9 mouse cellular contexts compared by ENCODE assay signal in genomic region chr8:71404951-71405351, GRCm38 (mm10). TPM values are rescaled to one million over a fixed set of nuclear protein-coding genes. Genes with fewer than 3 reads are reported as not detected.
A peak's percentile ranks its signal among the peaks of the same experiment; 100 is the strongest.
DNase-seq lines count a peak whose midpoint lies in the region; ATAC-seq and TF ChIP-seq lines count a peak whose summit lies in the region.
"Had no signal": no experiment of that assay in that cellular context is flagged by ENCODE, and none has a peak within 500 bp of the region (broad histone marks: within the 10 kb centered on the region; RNA-seq: fewer than 3 reads in every experiment).

No protein-coding gene starts in this region.

- H3K4me1 ChIP-seq in liver, adult 2 months (ENCODE audit: control insufficient read depth, insufficient read depth, low read length) = peaks cover 15% of the 10 kb centered on the region
- 0 out of 2 replicates have a peak, but pooled peaks cover 4% of the 10 kb centered on the region for H3K4me1 ChIP-seq in intestine, postnatal 0 days (replicated peaks; ENCODE audit: control insufficient read depth, insufficient read depth, low read length)

- no peaks in the 10 kb centered on the region for H3K79me2 ChIP-seq in liver, adult 2 months (ENCODE audit: control insufficient read depth, insufficient read depth, low read length)
- no peaks in the 10 kb centered on the region for H3K79me2 ChIP-seq in myocyte (ENCODE audit: control insufficient read depth, insufficient read depth)

- 32% methylated on average over 9 of the region's 9 CpGs for WGBS in liver, adult 2 months
- WGBS in intestine, postnatal 0 days = 88% methylated on average over 9 of the region's 9 CpGs

- intact Hi-C loops in gastrocnemius, postnatal 14 days (cut with DNase I; ENCODE audit: low total_unique reads) = loop anchor here (5.0 kb wide), 1 partner anchor 33 kb away; the partner anchor contains the start of gene Ocel1

- H3ac ChIP-seq in myocyte (ENCODE audit: control insufficient read depth, insufficient read length) = no peak overlapping the region

- H3K27me3 ChIP-seq in liver, adult 2 months (ENCODE audit: control insufficient read depth, insufficient read depth, low read length) = no peaks in the 10 kb centered on the region
- no peaks in the 10 kb centered on the region for H3K27me3 ChIP-seq in intestine, postnatal 0 days (replicated peaks; ENCODE audit: control insufficient read depth, insufficient read depth, low read length)
- H3K27me3 ChIP-seq in myocyte (ENCODE audit: control insufficient read depth, insufficient read depth, insufficient read length) = no peaks in the 10 kb centered on the region

- ATAC-seq in intestine, postnatal 0 days = no peak

- no peaks in the 10 kb centered on the region for H3K9me3 ChIP-seq in intestine, postnatal 0 days (ENCODE audit: control insufficient read depth)

- H3K27ac ChIP-seq in liver, adult 2 months (replicated peaks; ENCODE audit: insufficient read depth, low read depth, low read length) = peak overlapping the region; percentile 62
- H3K27ac ChIP-seq in intestine, postnatal 0 days (ENCODE audit: low read depth, low read length) = no peak overlapping the region

- no peak for TF ChIP-seq POLR2A in liver, adult 2 months (IDR thresholded peaks at IDR 0.05; ENCODE audit: extremely low read depth, insufficient read depth, low read length)
- TF ChIP-seq POLR2A in myocyte (IDR thresholded peaks at IDR 0.05; ENCODE audit: insufficient read length, low read depth) = no peak

- H3K9ac ChIP-seq in liver, adult 2 months (ENCODE audit: low read depth, low read length) = peak overlapping the region; percentile 14
- H3K9ac ChIP-seq in intestine, postnatal 0 days (ENCODE audit: low read depth, low read length) = no peak overlapping the region

- H3K36me3 ChIP-seq in liver, adult 2 months (ENCODE audit: control insufficient read depth, insufficient read depth, low read length) = no peaks in the 10 kb centered on the region
- H3K36me3 ChIP-seq in intestine, postnatal 0 days (ENCODE audit: control insufficient read depth, insufficient read depth) = peaks cover 13% of the 10 kb centered on the region; the same call in 1 of the 2 replicates
- peaks cover 5% of the 10 kb centered on the region for H3K36me3 ChIP-seq in myocyte (ENCODE audit: control insufficient read depth, insufficient read depth)

- H3K4me2 ChIP-seq in intestine, postnatal 0 days (replicated peaks; ENCODE audit: low read depth) = peak overlapping the region; percentile 98
- H3K4me2 ChIP-seq in myocyte (ENCODE audit: low read depth) = peak overlapping the region; percentile 84

- DNase-seq in adrenal gland, adult 2 months = peak; percentile 47
- DNase-seq in adrenal gland, postnatal 4 days (ENCODE audit: low spot score in 2 of 2) = no peak
- DNase-seq in liver, adult 2 months (ENCODE audit: extremely low read depth, low read depth, low spot score) = peak; percentile 69
- DNase-seq in liver = no peak
- DNase-seq in gastrocnemius, postnatal 14 days = no peak
- DNase-seq in cerebellum, adult 11-12 months = no peak
- DNase-seq: B cell, adult 2 months had no signal

- no peak for TF ChIP-seq CTCF in liver, adult 2 months (IDR thresholded peaks at IDR 0.05; ENCODE audit: low read depth, low read length)
- TF ChIP-seq CTCF in intestine, postnatal 0 days (IDR thresholded peaks at IDR 0.05; ENCODE audit: low read depth) = no peak

- peak overlapping the region; percentile 12; the same call in 1 of the 2 replicates for H3K4me3 ChIP-seq in liver, adult 2 months (ENCODE audit: insufficient read depth, low read depth, low read length)
- no peak overlapping the region for H3K4me3 ChIP-seq in intestine, postnatal 0 days (ENCODE audit: low read depth, low read length)
- peak overlapping the region; percentile 50 for H3K4me3 ChIP-seq in myocyte

TF ChIP-seq in myocyte, 11 proteins besides CTCF, POLR2A, EP300 and RAD21:
- TF ChIP-seq SRF (IDR thresholded peaks at IDR 0.05; ENCODE audit: control insufficient read depth, insufficient read length, low read depth) (no peak), POLR2AphosphoS2 (IDR thresholded peaks at IDR 0.05; ENCODE audit: insufficient read length, low read depth) (peak; percentile 21), MYOD1 (IDR thresholded peaks at IDR 0.05; ENCODE audit: control insufficient read depth in 1 of 3, insufficient read length in 2 of 3, low read depth in 2 of 3) (no peak), MAX (IDR thresholded peaks at IDR 0.05; ENCODE audit: low read depth) (no peak)

RNA-seq across cellular contexts. Expression of gene Ankle1, which starts 0.9 kb away (rescaled TPM):
- total RNA-seq in adrenal gland, adult 2 months (2021) = under 1 TPM; 0.48 to 0.58 TPM
- polyA plus RNA-seq in adrenal gland, adult 2 months (2012; rRNA removed) = 3.4 and 4.2 TPM in 2 replicates
- total RNA-seq in adrenal gland, postnatal 4 days (2021) = 10 to 100 TPM; 13.5 to 14.6 TPM
- total RNA-seq in liver, adult 2 months (2014; rRNA removed) = 0.09 and 0.34 TPM in 2 replicates
- polyA plus RNA-seq in liver, adult 2 months (2012; rRNA removed) = 0.11 and 0.22 TPM in 2 replicates
- 2.8 and 4.4 TPM in 2 replicates for polyA plus RNA-seq in intestine, postnatal 0 days (2015; fragmentation: Nextera tagmentation; extraction: Ambion mirVana)
- 1.3 TPM for polyA plus RNA-seq in myocyte (2012; fragmentation: generic; extraction: Trizol)
- under 1 TPM; 0.78 to 0.86 TPM for total RNA-seq in gastrocnemius, postnatal 14 days (2021)

RNA-seq across cellular contexts. Expression of gene Babam1, which starts 8.3 kb away (rescaled TPM):
- total RNA-seq in adrenal gland, adult 2 months (2021) = 100 to 1,000 TPM; 106 to 119 TPM
- polyA plus RNA-seq in adrenal gland, adult 2 months (2012; rRNA removed) = 143 and 164 TPM in 2 replicates
- total RNA-seq in adrenal gland, postnatal 4 days (2021) = 100 to 1,000 TPM; 108 to 109 TPM
- total RNA-seq in liver, adult 2 months (2014; rRNA removed) = 42.7 and 44.8 TPM in 2 replicates
- 98.5 and 106 TPM in 2 replicates for polyA plus RNA-seq in liver, adult 2 months (2012; rRNA removed)
- polyA plus RNA-seq in intestine, postnatal 0 days (2015; fragmentation: Nextera tagmentation; extraction: Ambion mirVana) = 66.8 and 68.6 TPM in 2 replicates
- polyA plus RNA-seq in myocyte (2012; fragmentation: generic; extraction: Trizol) = 108 TPM
- total RNA-seq in gastrocnemius, postnatal 14 days (2021) = 10 to 100 TPM; 61.3 to 66.5 TPM

RNA-seq across cellular contexts. Expression of gene Ushbp1, which starts 9.3 kb away (rescaled TPM):
- 10 to 100 TPM; 11.9 to 16.8 TPM for total RNA-seq in adrenal gland, adult 2 months (2021)
- polyA plus RNA-seq in adrenal gland, adult 2 months (2012; rRNA removed) = 40.1 and 58.8 TPM in 2 replicates
- 10 to 100 TPM; 21.6 to 21.8 TPM for total RNA-seq in adrenal gland, postnatal 4 days (2021)
- total RNA-seq in liver, adult 2 months (2014; rRNA removed) = 7.9 and 9.7 TPM in 2 replicates
- polyA plus RNA-seq in liver, adult 2 months (2012; rRNA removed) = 7.9 and 13.6 TPM in 2 replicates
- polyA plus RNA-seq in intestine, postnatal 0 days (2015; fragmentation: Nextera tagmentation; extraction: Ambion mirVana) = 4.1 and 4.9 TPM in 2 replicates
- polyA plus RNA-seq in myocyte (2012; fragmentation: generic; extraction: Trizol) = 0.02 TPM
- total RNA-seq in gastrocnemius, postnatal 14 days (2021) = 10 to 100 TPM; 11.0 to 12.9 TPM

RNA-seq across cellular contexts. Expression of gene Nr2f6, which starts 23.2 kb away (rescaled TPM):
- 10 to 100 TPM; 49.7 to 71.5 TPM for total RNA-seq in adrenal gland, adult 2 months (2021)
- polyA plus RNA-seq in adrenal gland, adult 2 months (2012; rRNA removed) = 335 and 389 TPM in 2 replicates
- 10 to 100 TPM; 67.6 to 70.6 TPM for total RNA-seq in adrenal gland, postnatal 4 days (2021)
- 73.9 and 117 TPM in 2 replicates for total RNA-seq in liver, adult 2 months (2014; rRNA removed)
- 319 and 341 TPM in 2 replicates for polyA plus RNA-seq in liver, adult 2 months (2012; rRNA removed)
- polyA plus RNA-seq in intestine, postnatal 0 days (2015; fragmentation: Nextera tagmentation; extraction: Ambion mirVana) = 58.3 and 58.5 TPM in 2 replicates
- 62.3 TPM for polyA plus RNA-seq in myocyte (2012; fragmentation: generic; extraction: Trizol)
- 10 to 100 TPM; 16.0 to 21.5 TPM for total RNA-seq in gastrocnemius, postnatal 14 days (2021)

RNA-seq across cellular contexts. Expression of gene Ocel1, which starts 33.9 kb away (rescaled TPM):
- 10 to 100 TPM; 16.5 to 17.8 TPM for total RNA-seq in adrenal gland, adult 2 months (2021)
- 32.1 and 36.1 TPM in 2 replicates for polyA plus RNA-seq in adrenal gland, adult 2 months (2012; rRNA removed)
- 10 to 100 TPM; 12.0 to 13.6 TPM for total RNA-seq in adrenal gland, postnatal 4 days (2021)
- total RNA-seq in liver, adult 2 months (2014; rRNA removed) = 8.0 and 8.1 TPM in 2 replicates
- 9.2 and 17.1 TPM in 2 replicates for polyA plus RNA-seq in liver, adult 2 months (2012; rRNA removed)
- 20.0 and 20.5 TPM in 2 replicates for polyA plus RNA-seq in intestine, postnatal 0 days (2015; fragmentation: Nextera tagmentation; extraction: Ambion mirVana)
- 15.2 TPM for polyA plus RNA-seq in myocyte (2012; fragmentation: generic; extraction: Trizol)
- total RNA-seq in gastrocnemius, postnatal 14 days (2021) = 1 to 10 TPM; 5.9 to 7.5 TPM

Comparison
In these comparisons a context has a peak if more than half of its experiments do, and no peak if none do; other contexts are left out.
1. DNase-seq: peak in adrenal gland, adult 2 months (single experiment) and liver, adult 2 months (single experiment); none in adrenal gland, postnatal 4 days (0 of 2), liver (single experiment), gastrocnemius, postnatal 14 days (single experiment) and cerebellum, adult 11-12 months (single experiment).
2. RNA of gene Ankle1, which starts 0.9 kb away (total RNA-seq): 13.5 to 14.6 TPM in adrenal gland, postnatal 4 days; 0.78 to 0.86 TPM in gastrocnemius, postnatal 14 days, 0.48 to 0.58 TPM in adrenal gland, adult 2 months and 0.09 to 0.34 TPM in liver, adult 2 months; every median in the first group is over 4 times any median in the second.